In genomic region chr12:108284455-108285224, GRCm38 (mm10) we compare ENCODE assay signal across 9 mouse cellular contexts. TPM values are rescaled to one million over a fixed set of nuclear protein-coding genes. Genes with fewer than 3 reads are reported as not detected.
DNase-seq lines count a peak whose midpoint lies in the region; ATAC-seq lines count a peak whose summit lies in the region.
"Had no signal": no experiment of that assay in that cellular context is flagged by ENCODE, and none has a peak within 500 bp of the region (broad histone marks: within the 10 kb centered on the region; RNA-seq: fewer than 3 reads in every experiment).

No protein-coding gene starts in this region.

- no peak overlapping the region for H3K4me2 ChIP-seq in intestine, embryonic 14.5 days (ENCODE audit: low read length)
- H3K4me2 ChIP-seq in intestine, embryonic 15.5 days (replicated peaks) = no peak overlapping the region
- no peak overlapping the region for H3K4me2 ChIP-seq in intestine, embryonic 16.5 days (ENCODE audit: low read depth, low read length)
- peak overlapping the region; percentile 31 for H3K4me2 ChIP-seq in neural tube, embryonic 13.5 days

- no peak overlapping the region for H3K27ac ChIP-seq in intestine, embryonic 14.5 days (ENCODE audit: low read depth)
- H3K27ac ChIP-seq in intestine, embryonic 15.5 days = no peak overlapping the region
- no peak overlapping the region for H3K27ac ChIP-seq in intestine, embryonic 16.5 days (ENCODE audit: low read length)
- H3K27ac ChIP-seq in neural tube, embryonic 13.5 days (replicated peaks) = peak overlapping the region; percentile 73

- no peaks in the 10 kb centered on the region for H3K36me3 ChIP-seq in intestine, embryonic 14.5 days (ENCODE audit: control insufficient read depth, insufficient read depth, low read length)
- no peaks in the 10 kb centered on the region for H3K36me3 ChIP-seq in intestine, embryonic 15.5 days
- H3K36me3 ChIP-seq in intestine, embryonic 16.5 days (ENCODE audit: control insufficient read depth, insufficient read depth, low read length) = no peaks in the 10 kb centered on the region
- H3K36me3 ChIP-seq in neural tube, embryonic 13.5 days = no peaks in the 10 kb centered on the region

- 42% methylated on average over 14 of the region's 14 CpGs for WGBS in intestine, embryonic 14.5 days
- WGBS in intestine, embryonic 15.5 days = 45% methylated on average over 14 of the region's 14 CpGs
- 42% methylated on average over 14 of the region's 14 CpGs for whole genome bisulfite sequencing in intestine, embryonic 16.5 days
- 35% methylated on average over 14 of the region's 14 CpGs for WGBS in neural tube, embryonic 13.5 days

- H3K4me1 ChIP-seq in intestine, embryonic 14.5 days (replicated peaks; ENCODE audit: control insufficient read depth, insufficient read depth, low read length) = peaks cover 12% of the 10 kb centered on the region; the same call in 1 of the 2 replicates
- peaks cover 11% of the 10 kb centered on the region for H3K4me1 ChIP-seq in intestine, embryonic 15.5 days (replicated peaks)
- H3K4me1 ChIP-seq in intestine, embryonic 16.5 days (ENCODE audit: control insufficient read depth, insufficient read depth, low read length) = peaks cover 8% of the 10 kb centered on the region
- H3K4me1 ChIP-seq in neural tube, embryonic 13.5 days (replicated peaks) = peaks cover 29% of the 10 kb centered on the region

- no peaks in the 10 kb centered on the region for H3K9me3 ChIP-seq in intestine, embryonic 14.5 days (ENCODE audit: control insufficient read depth, low read length)
- no peaks in the 10 kb centered on the region for H3K9me3 ChIP-seq in intestine, embryonic 15.5 days
- no peaks in the 10 kb centered on the region for H3K9me3 ChIP-seq in intestine, embryonic 16.5 days (ENCODE audit: control insufficient read depth, low read length)
- no peaks in the 10 kb centered on the region for H3K9me3 ChIP-seq in neural tube, embryonic 13.5 days

- no peaks in the 10 kb centered on the region for H3K27me3 ChIP-seq in intestine, embryonic 14.5 days (replicated peaks; ENCODE audit: control insufficient read depth, insufficient read depth, low read length)
- H3K27me3 ChIP-seq in intestine, embryonic 15.5 days (replicated peaks) = no peaks in the 10 kb centered on the region
- no peaks in the 10 kb centered on the region for H3K27me3 ChIP-seq in intestine, embryonic 16.5 days (replicated peaks; ENCODE audit: control insufficient read depth, insufficient read depth, low read length)
- H3K27me3 ChIP-seq in neural tube, embryonic 13.5 days = no peaks in the 10 kb centered on the region

- ATAC-seq in intestine, embryonic 14.5 days (replicated peaks; ENCODE audit: low FRiP score, low TSS enrichment, low read depth) = 0 out of 2 replicates have a peak, but pooled peaks have one; percentile 24
- no peak for ATAC-seq in intestine, embryonic 15.5 days
- peak; percentile 15; the same call in 1 of the 2 replicates for ATAC-seq in intestine, embryonic 16.5 days
- peak; percentile 33; the same call in 1 of the 2 replicates for ATAC-seq in neural tube, embryonic 13.5 days (ENCODE audit: low read depth)

- H3K9ac ChIP-seq in intestine, embryonic 14.5 days (ENCODE audit: low read length) = no peak overlapping the region
- H3K9ac ChIP-seq in intestine, embryonic 15.5 days = no peak overlapping the region
- peak overlapping the region; percentile 38; the same call in 1 of the 2 replicates for H3K9ac ChIP-seq in intestine, embryonic 16.5 days (ENCODE audit: low read depth, low read length)
- peak overlapping the region; percentile 22; the same call in 1 of the 2 replicates for H3K9ac ChIP-seq in neural tube, embryonic 13.5 days

- no peak for DNase-seq in intestine, embryonic 14.5 days (ENCODE audit: low spot score)
- DNase-seq in embryo, embryonic 9.5 days (ENCODE audit: extremely low spot score) = peak; percentile 60
- no peak for DNase-seq in yolk sac, embryonic 10.5 days (ENCODE audit: low spot score)
- no peak for DNase-seq in heart, adult 18-20 months
- DNase-seq in right cerebral cortex, postnatal 36 days (ENCODE audit: low spot score in 2 of 2) = no peak
- DNase-seq: layer of hippocampus, adult 9-11 months had no signal

- no peak overlapping the region for H3K4me3 ChIP-seq in intestine, embryonic 14.5 days (ENCODE audit: low read depth, low read length)
- no peak overlapping the region for H3K4me3 ChIP-seq in intestine, embryonic 15.5 days (replicated peaks)
- no peak overlapping the region for H3K4me3 ChIP-seq in intestine, embryonic 16.5 days (ENCODE audit: low read length)
- no peak overlapping the region for H3K4me3 ChIP-seq in neural tube, embryonic 13.5 days

RNA-seq across cellular contexts. Expression of gene Ccdc85c, which starts 9.4 kb away (rescaled TPM):
- 10.9 and 11.2 TPM in 2 replicates for polyA plus RNA-seq in intestine, embryonic 14.5 days (2014; fragmentation: Nextera tagmentation; extraction: Ambion mirVana)
- polyA plus RNA-seq in intestine, embryonic 15.5 days (2015; fragmentation: Nextera tagmentation; extraction: Ambion mirVana) = 8.7 and 9.3 TPM in 2 replicates
- polyA plus RNA-seq in intestine, embryonic 16.5 days (2015; fragmentation: Nextera tagmentation; extraction: Ambion mirVana) = 4.8 and 7.1 TPM in 2 replicates
- 14.5 and 15.8 TPM in 2 replicates for polyA plus RNA-seq in neural tube, embryonic 13.5 days (2015; fragmentation: Nextera tagmentation; extraction: Ambion mirVana)
- total RNA-seq in heart, adult 18-20 months (2021) = 10 to 100 TPM; 38.5 to 42.5 TPM

RNA-seq across cellular contexts. Expression of gene Hhipl1, which starts 21.4 kb away (rescaled TPM):
- 0.28 and 0.67 TPM in 2 replicates for polyA plus RNA-seq in intestine, embryonic 14.5 days (2014; fragmentation: Nextera tagmentation; extraction: Ambion mirVana)
- polyA plus RNA-seq in intestine, embryonic 15.5 days (2015; fragmentation: Nextera tagmentation; extraction: Ambion mirVana) = 0.55 and 0.69 TPM in 2 replicates
- 0.43 and 0.53 TPM in 2 replicates for polyA plus RNA-seq in intestine, embryonic 16.5 days (2015; fragmentation: Nextera tagmentation; extraction: Ambion mirVana)
- polyA plus RNA-seq in neural tube, embryonic 13.5 days (2015; fragmentation: Nextera tagmentation; extraction: Ambion mirVana) = 1.6 TPM in 2 replicates
- total RNA-seq in heart, adult 18-20 months (2021) = 1 to 10 TPM; 1.3 to 2.1 TPM

RNA-seq across cellular contexts. Expression of gene Cyp46a1, which starts 49.5 kb away (rescaled TPM):
- polyA plus RNA-seq in intestine, embryonic 14.5 days (2014; fragmentation: Nextera tagmentation; extraction: Ambion mirVana) = 4.7 and 5.1 TPM in 2 replicates
- 5.3 and 5.4 TPM in 2 replicates for polyA plus RNA-seq in intestine, embryonic 15.5 days (2015; fragmentation: Nextera tagmentation; extraction: Ambion mirVana)
- polyA plus RNA-seq in intestine, embryonic 16.5 days (2015; fragmentation: Nextera tagmentation; extraction: Ambion mirVana) = 3.8 and 4.6 TPM in 2 replicates
- polyA plus RNA-seq in neural tube, embryonic 13.5 days (2015; fragmentation: Nextera tagmentation; extraction: Ambion mirVana) = 14.9 and 15.8 TPM in 2 replicates
- total RNA-seq in heart, adult 18-20 months (2021) = under 1 TPM; 0.45 to 0.95 TPM

Comparison
In these comparisons a context has a peak if more than half of its experiments do, and no peak if none do; other contexts are left out.
1. H3K9ac ChIP-seq: peak in intestine, embryonic 16.5 days (single experiment) and neural tube, embryonic 13.5 days (single experiment); none in intestine, embryonic 14.5 days (single experiment) and intestine, embryonic 15.5 days (single experiment).